Mouse (Mus musculus): ENCODE data around the gene Gm40193.
"Not testable (repeated sequence)": the region's sequence is repeated elsewhere in the genome, so short reads cannot be mapped to it uniquely, and the experiment has no call there.

Gene Gm40193

DNA sequence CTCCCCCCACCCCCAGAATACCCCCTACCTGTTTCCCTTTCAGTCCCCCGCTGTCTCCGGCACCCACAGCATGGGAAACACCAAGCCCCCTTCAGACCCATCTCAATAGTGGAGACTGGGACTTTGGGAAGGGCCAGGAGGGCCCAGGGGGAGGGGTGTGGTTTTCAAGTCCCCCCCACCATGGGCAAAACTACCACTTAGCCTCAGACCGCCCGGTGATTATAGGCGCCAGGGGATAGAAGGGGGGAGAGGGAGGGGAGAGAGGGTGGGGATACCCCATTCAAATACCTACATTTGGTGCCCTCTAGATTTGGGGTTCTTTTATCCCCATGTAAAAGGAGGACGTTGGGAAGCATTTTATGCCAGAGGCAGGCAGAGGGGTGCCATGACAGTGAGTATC, at the start of gene Gm40193:
Gm40193 (minus strand) TSS at position 101 of the 400 bp plus-strand sequence.
- DNase-seq (ENCODE audit: low spot score): no peak

DNA sequence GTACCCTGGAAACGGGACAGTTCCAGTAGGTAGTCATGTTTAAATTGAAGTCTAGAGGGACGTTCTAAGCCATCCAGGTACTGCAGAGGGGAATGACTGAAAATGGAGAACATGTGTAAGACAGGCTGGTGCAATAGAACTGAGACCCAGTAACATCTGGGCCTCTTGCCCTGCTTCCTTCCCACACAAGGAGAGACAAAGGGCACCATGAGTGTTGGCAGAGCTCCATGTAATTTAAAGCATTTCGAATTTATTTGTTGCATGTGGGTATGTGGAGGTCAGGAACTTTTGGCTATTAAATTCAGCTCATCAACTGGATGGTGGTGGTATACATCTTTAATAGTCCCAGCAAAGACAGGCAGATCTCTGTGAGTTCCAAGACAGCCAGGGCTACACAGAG, 49.5 kb upstream of the Gm40193 start:
- no peak for DNase-seq (ENCODE audit: low spot score)

DNA sequence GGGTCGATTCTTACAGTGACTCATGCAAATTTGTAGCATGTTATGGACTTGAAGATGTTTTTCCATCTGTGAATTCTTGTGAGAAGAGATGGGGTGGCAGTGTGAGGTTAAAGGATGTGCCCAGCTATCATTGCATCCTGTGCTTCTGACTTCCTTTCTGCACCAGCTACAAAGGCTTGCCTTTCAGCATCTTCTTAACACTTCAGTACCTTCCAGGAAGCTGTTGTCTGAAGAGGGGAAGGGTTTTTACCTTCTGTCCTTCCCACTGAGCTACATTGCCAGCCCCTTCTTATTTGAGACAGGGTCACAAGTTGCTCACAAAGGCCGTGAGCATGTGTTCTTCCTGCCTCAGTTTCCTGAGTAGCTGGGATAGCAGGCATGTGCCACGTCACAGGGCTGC, 48.2 kb upstream of the Gm40193 start:
- DNase-seq (ENCODE audit: low spot score): no peak

DNA sequence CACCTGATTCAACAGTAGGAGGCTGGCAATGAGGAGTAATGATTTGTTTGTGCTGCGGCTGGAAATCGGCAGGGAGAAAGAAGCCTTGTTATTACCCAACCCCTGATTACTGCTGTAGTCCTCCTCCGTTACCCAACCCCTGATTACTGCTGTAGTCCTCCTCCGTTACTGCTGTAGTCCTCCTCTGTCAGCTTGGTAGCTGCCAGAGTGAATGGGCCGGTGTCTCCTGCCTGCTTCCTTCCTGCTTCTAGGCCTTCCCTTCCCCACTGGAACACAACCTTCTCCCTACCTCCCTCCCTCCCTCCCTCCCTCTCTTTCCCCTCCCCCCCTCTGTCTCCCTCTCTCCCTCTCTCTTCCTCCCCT, 47.6 kb upstream of the Gm40193 start:
- DNase-seq (ENCODE audit: low spot score): no peak

DNA sequence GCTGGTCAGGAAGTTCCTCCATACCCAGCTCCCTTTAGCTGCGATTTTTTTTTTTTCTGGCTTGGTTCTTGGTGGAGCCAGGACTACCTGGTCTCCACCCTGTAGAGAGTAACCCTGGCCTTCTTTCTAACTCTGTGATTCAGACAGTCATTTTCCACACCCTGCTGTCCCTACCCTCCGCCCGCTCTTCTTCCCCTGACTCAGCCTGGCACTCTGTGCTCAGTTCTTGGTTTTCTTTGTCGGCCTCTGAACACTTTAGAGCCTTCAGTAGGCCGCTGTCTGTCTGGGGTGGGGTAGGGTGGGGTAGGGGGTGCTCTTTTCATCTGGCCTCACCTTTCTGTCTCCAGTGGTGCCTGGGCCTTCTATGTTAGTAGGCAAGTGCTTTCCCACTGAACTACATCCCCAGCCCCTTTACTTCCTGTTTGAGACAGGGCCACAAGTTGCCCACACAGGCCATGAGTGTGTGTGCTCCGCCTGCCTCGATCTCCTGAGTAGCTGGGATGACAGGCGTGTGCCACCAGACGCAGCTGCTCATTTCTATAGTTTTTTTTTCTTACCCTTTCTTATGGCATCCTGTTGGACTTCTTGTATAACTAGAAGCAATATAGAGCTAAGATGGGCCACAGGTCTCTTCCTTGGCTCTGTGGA, 47.1 kb upstream of the Gm40193 start:
- DNase-seq (ENCODE audit: low spot score): no peak

DNA sequence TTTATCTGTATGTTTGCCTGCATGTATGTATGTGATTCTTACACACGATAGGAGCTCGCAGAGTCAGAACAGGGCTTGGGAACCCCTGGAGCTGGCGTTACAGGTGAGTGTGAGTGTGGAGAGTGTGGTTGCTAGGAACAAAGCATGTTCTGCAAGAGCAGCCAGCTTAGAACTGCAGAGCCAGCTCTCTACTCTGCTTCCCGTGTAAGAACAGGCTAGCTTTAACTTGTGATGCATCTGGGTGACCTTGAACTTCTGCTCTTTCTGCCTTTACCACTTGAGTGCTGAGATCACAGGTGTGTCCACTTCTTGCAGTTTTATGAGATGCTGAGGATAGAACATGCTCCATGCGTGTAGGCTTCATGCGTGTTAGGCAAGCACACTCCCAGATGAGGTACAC, 46.2 kb upstream of the Gm40193 start:
- DNase-seq (ENCODE audit: low spot score): no peak

DNA sequence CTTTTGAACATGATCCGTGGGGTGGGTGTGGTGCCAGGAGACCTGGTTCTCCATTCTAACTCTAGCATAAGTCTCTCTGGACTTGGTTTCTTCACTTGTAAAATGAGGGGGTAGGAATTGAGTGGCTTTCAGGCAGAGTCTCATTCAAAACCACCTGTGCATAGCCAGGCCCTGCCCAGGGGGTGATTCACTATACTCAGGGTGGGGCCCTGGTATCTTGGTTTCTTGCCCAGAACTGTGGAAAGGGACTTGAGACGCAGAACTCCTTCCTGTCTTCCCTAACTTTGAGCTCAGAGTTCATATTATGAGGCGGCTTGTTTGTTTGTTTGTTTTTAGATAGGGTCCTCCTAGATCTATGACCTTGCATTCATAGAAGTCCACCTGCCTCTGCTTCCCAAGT, 44.5 kb upstream of the Gm40193 start:
- no peak for DNase-seq (ENCODE audit: low spot score)

DNA sequence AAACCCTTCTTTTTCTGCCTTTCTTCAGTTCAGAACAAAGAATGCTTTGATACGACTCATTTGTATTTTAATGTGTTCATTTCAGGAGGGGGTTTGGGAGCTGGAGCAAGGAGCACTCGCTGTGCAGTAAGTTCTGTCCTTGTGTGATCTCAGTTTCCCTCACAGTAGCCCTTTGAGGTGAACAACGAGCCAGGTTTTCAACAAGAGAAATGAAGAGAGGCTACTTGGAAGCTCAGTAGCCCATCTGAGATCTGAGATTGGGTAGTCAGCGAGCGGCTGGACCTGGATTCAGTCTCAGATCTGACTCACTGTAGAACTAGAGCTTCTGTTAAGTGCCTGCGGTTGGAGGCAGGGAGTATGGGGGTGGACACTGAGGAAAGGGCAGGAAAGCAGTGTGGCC, 41.1 kb upstream of the Gm40193 start:
- no peak for DNase-seq (ENCODE audit: low spot score)

DNA sequence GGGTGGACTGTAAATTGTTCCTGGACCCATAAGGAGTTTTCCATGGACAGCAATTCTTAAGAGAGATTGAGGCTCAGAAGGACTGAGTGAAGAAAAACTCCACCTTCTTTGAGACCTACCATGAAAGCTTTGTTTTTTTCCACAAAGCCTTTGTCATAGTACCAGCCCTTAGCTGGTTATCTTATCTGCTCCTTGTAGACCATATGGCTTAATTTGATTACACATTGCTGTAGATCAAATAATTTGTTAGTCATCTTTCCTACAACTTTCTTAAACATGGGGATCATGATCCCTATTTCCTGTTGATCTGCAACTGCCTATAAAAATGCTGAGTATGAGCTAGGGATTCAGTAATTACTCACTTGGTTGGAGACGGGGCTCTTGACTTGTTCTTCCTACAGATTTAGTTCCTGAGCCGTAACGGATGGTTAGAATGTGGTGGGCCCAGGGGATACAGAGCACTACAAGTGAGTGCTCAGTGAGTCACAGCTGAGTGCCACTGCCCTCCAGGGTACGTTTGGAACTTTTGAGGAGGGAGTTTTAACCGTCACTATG, 39.7 kb upstream of the Gm40193 start:
- DNase-seq (ENCODE audit: low spot score): no peak

DNA sequence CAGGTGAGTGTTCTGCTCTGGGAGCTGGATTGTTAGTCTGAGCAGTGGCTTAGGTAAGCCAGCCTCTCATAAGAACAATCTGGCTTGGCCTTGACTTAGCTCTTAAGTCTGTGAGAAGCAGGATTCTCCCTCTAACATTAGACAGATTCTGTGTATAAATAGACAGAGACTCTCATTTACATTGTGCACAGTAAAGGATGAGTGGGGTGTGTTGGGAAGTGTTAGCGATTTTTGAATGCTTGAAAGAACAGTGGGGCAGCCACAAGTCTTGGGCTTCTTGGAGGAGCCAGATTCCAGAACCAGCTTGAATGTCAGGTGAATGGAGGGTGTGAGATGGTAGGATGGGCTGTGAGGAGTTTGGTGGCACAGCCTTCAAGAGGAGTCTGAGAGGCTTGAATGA, 38.9 kb upstream of the Gm40193 start:
- DNase-seq (ENCODE audit: low spot score): no peak

DNA sequence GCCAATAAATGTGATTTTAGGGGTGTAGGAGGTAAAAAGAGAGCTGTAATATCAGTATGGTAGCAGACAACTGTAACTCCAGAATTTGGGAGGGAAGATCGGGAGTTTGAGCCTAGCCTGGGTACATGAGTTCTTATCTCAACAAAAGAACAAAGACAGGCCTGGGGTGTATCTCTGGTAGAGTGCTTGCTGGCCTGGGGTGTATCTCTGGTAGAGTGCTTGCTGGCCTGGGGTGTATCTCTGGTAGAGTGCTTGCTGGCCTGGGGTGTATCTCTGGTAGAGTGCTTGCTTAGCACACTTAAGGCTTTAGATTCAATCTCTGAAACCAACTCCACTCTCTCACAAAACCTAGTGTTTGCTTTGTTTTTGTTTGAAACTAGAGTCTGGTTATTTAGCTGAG, 37.9 kb upstream of the Gm40193 start:
- DNase-seq (ENCODE audit: low spot score): not testable (repeated sequence)

DNA sequence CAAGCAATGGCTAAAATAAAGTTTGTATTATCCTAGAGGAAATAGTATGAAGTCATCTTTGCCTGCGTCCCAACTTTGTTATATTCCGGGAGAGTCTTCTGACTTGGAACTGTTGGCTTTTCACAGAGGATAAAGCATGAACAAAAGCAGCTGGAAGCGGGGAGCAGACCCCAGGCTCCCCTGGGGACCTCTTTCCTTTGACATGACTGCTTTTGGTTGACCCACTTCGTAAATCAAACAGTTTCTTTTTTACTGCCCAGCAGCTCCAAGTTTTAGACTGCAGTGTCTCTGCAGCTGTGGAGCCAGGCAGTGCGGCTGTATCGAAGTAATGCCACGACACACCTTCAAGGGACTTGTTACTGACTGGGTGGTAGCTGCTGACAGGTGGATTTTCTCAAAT, 33.8 kb upstream of the Gm40193 start:
- no peak for DNase-seq (ENCODE audit: low spot score)

DNA sequence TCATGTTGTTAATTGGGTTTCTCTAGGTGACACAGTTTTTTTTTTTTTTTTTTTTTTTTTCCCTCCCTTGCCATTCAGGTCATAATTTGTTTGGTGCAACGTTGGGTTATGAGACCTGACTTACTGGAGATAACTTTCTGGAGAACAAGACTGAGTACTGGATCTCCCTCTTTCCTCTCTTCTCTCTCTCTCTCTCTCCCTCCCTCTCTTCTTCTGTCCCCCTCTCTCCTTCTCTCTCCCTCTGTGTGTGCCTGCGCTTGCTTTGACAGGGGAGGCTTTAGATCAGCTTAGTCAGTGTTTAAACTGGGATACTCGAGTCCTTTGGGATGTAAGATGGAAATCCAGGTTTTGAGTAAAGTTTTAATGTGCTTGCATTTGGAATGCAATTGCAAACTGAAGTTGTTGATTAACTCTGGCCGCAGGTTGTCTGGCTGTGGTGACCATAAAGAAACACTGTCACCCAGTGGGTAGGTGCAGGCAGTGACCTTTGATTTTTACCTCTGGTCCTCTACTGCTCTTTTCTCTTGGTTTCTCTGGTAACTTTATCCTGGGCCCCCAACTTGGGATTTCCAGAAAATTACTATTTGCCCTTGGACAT, 31.6 kb upstream of the Gm40193 start:
- DNase-seq (ENCODE audit: low spot score): no peak

DNA sequence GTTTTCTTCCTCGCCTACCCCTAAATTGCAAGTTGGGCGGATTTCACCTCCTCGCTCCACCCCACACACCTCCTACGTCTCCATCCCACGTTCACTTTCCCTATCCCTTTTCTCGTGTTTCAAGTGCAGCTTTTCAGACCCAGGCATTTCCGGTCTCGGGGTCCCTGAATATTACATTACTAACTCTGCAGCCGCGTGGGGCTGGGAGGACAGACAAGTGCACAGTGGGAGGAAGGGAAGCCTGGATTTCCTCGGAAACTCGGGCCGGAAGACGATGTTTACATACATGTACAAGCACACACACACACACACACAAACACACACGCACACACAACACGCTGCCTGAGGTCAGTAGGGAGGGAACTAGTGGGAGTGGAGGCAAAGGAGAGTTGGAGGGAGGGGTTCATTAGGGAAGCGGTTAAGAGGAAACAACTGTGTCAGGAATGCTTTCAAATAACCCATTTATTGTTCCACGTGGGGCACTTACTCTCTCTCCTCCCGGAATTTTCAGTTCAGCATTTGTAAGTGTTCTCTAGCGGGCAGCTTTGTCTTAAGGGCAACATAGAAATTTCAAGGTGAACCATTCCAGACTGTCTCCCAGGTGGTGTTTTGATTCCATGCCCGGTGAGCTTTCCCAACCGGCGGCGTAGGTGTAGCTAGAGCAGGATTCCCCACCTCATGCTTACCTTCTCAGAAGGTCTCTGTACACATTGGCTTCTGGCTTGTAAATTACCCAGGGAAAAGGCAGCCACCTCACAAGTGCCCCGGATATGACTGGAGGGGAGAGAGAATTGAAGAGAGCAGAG, 30.9 kb upstream of the Gm40193 start:
- DNase-seq (ENCODE audit: low spot score): no peak

DNA sequence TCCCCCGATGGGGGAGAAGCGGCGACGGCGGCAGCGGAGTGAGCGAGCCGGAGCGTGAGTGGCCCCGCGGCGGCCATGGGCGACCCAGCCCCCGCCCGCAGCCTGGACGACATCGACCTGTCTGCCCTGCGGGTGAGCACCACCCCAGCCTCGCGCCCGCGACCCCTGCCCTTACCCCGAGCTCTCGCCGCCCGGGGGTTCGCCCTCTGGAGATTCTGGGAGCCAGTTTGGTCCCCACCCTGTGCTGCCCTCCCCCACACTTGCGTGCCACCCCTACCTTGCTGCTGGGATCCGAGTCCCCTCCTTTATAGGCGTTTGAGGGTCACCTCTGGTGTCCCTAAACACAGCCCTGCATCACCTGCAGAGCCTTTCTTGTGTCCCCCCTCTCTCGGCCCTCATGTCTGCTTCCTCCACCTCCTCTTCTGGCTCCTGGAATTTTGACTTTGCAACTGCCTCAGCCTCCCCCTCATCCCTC, 30.3 kb upstream of the Gm40193 start:
- no peak for DNase-seq (ENCODE audit: low spot score)

DNA sequence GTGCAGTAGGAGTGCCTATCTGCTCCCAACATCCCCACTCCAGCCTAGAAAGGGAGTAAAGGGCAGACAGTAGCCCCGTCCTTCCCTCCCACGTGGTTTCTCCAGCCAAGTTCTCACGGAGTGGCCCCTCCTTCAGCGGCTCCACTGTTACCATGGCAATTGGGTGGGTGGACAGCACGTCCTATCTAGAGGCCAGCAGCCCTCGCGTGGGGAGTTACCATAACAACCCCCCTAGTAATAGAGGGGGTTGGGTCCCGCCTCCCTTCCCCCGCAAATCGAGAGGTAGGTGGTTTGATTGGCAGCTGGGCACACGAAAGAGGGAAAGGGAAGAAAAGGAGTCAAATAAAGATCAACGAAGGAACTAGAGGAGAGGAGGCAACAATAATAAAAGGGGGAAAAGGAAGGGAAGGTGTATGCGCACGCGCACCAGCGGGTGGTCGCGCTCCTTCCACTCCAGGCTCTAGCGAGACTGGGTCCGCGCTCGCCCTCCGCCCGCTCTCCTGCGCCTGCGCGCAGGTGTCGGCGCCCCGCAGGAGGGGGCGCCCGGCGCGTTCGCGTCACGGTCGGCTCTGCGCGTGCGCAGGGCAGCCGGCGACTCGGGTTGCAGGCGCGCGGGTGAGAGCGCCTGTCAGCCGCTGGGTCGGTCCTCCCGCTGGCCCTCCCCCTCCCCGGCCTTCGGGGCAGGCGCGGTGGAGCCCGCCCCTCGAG, 29.7 kb upstream of the Gm40193 start, which contains the start of gene Mink1:
Mink1 (plus strand) TSS at position 595 of the 708 bp plus-strand sequence.
- DNase-seq (ENCODE audit: low spot score): peak; percentile 77

DNA sequence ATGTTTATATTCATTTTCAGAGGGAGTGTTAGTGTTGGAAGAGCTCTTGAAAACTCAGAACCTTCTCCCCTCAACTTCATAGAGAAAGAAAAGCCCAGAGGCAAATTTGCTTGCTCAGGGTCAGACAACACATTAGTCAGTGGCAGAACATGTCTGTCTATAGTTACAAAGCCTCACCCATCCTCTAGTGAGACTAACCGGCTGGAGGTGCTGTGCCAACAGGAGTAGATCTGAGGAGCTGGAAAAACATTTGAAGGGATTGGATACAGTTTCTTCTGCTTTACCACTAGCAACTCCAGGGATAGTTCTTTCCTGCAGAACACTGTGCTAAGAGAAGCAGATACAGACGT, 29.2 kb upstream of the Gm40193 start:
- no peak for DNase-seq (ENCODE audit: low spot score)

DNA sequence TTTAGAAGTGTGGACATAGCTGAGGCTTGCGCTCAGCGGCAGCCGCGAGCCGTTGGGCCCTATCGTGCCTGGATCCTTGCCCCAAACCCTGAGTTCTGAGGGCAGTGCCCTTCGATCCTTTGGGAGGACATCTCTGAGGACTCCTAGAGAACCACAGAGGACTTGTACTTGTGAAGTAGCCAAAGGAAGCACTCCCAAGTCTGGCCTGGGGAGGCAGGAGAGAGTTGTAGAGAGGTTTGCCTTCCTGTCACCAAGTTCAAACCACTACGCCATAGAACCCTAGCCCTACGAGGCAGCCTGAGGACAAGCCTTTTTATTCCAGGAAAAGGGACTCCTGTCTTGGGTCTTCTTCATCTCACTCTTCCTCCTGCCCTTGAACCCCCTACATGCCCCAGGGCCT, 24.8 kb upstream of the Gm40193 start:
- DNase-seq (ENCODE audit: low spot score): no peak

DNA sequence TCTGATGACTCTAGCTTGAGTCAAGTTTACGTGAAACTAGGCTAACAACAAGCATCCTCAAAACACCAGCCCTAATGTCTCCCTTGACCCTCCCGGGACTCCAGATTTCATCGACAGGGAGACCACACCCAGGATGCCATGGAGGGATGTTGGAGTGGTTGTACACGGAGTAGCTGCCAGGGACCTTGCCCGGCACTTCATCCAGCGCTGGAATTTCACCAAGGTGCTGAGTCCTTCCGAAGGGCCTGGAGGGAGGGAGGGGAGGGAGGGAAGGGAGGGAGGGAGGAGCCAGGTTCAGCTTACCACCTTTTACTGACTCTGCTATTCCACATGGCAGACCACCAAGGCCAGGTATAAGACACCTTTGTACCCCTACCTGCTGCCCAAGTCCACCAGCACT, 21.2 kb upstream of the Gm40193 start:
- no peak for DNase-seq (ENCODE audit: low spot score)

DNA sequence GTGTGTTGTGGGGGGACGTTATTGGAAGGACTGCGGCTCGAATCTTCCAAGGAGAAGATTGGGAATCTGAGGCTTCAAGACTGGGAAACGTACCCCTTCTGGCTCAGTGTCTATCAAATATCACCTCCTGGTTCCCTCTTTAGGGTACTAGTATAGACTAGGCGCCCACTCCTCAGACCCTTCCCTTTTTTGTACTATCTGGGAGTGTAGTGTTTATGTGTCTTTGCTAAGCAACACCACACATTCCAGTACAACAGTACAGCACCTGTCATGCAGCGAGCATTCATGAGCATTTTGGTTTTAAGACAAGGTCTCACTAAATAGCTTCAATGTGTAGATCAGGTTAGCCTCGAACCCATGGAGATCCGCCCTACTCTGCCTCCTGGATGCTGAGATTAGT, 18.8 kb upstream of the Gm40193 start:
- no peak for DNase-seq (ENCODE audit: low spot score)

DNA sequence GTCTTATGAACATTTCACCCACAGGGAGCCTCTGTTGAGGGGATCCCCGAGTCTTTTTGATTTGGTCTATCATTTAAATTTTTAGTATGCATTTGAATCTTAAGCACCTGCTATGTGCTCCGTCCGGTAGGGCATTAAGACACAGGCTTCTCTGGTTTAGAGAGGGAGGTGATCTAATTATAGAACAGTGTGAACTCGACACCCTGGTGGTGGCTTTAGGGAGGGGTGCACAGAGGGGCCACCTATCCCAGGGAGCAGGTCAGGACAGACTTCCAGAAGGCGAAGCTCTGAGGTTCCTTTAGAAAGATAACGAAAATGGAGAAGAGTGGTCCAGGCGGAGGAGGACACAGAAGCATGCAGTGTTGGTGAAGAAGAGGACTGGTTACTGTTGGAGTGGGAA, 11.8 kb upstream of the Gm40193 start:
- no peak for DNase-seq (ENCODE audit: low spot score)

DNA sequence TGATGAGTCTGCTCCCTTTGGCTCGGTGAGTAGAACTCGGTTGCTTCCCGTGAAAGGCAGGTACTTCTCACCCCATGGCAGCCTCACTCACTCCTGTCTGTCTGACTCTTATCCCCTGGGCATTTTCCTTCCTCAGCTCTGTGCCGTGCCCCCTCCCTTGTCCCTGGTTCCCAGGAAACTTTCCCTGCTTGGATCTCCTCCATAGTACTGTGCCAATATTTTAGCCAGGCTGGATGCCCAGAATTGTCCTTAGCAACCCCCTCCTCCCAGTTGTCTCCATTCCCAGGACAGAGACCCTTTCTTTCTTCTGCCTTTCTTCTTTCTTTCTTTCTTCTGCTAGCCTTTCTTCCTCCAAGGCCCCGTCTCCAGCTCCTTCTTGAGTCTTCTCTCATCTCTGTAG, 8.7 kb upstream of the Gm40193 start:
- no peak for DNase-seq (ENCODE audit: low spot score)

All from layer of hippocampus, adult 9-10 months (tissue).